Mouse (Mus musculus) olfactory bulb, adult 2 months (tissue): ENCODE data around the gene Sptssb. TPM values are rescaled to one million over a fixed set of nuclear protein-coding genes. Genes with fewer than 3 reads are reported as not detected.

Source experiments
- H3K27ac ChIP-seq: fragments of 200-500 bp; 2 replicates; pipeline ENCODE4 v1.5.1; 2012; ENCODE audit warnings: low read depth, low read length; ENCODE audit not compliant: insufficient read depth
- H3K4me1 ChIP-seq: fragments of 200-500 bp; 2 replicates; pipeline ENCODE4 v1.6.1; 2012; ENCODE audit warnings: low read length; ENCODE audit not compliant: control insufficient read depth, insufficient read depth
- H3K4me3 ChIP-seq: fragments of 200-500 bp; 2 replicates; pipeline ENCODE4 v1.5.1; 2012; ENCODE audit warnings: mild to moderate bottlenecking, low read depth, low read length, moderate library complexity; ENCODE audit not compliant: insufficient read depth
- CTCF ChIP-seq: fragments of 200-500 bp; IDR thresholded peaks from 2 replicates; pipeline ENCODE4 v1.5.1; 2012; ENCODE audit warnings: low read depth, mild to moderate bottlenecking, low read length, moderate library complexity; ENCODE audit not compliant: insufficient read depth
- POLR2A ChIP-seq: fragments of 200-500 bp; IDR thresholded peaks from 2 replicates; pipeline ENCODE4 v1.6.1; 2012; ENCODE audit warnings: mild to moderate bottlenecking, low read depth, low read length, moderate library complexity; ENCODE audit not compliant: insufficient read depth
- WGBS: fragments of 180-500 bp; shearing (Covaris S2); methylation state at CpG from one replicate; pipeline ENCODE4 v1.1.7; 2018; 5-methylcytosine and 5-hydroxymethylcytosine counted together
- polyA plus RNA-seq: library from polyadenylated mRNA; stranded (reverse); fragments of >200 nt; gene quantifications from 2 replicates; pipeline ENCODE4 v1.2.4, GENCODE M21; 2012; ENCODE audit warnings: low replicate concordance; ENCODE audit not compliant: missing spikeins, insufficient read depth, insufficient read length

Gene Sptssb
- polyA plus RNA-seq, 1 experiment = not detected

GRCm38 (mm10) chr3:69779246-69779796, 80.4 kb downstream of the Sptssb start:
- Histone ChIP-seq H3K27ac (no peak overlapping the region), H3K4me1 (no peaks in the 10 kb centered on the region), H3K4me3 (no peak overlapping the region)
- WGBS = 66% methylated on average over 4 of the region's 4 CpGs
- TF ChIP-seq POLR2A (no peak), CTCF (no peak)

DNA sequence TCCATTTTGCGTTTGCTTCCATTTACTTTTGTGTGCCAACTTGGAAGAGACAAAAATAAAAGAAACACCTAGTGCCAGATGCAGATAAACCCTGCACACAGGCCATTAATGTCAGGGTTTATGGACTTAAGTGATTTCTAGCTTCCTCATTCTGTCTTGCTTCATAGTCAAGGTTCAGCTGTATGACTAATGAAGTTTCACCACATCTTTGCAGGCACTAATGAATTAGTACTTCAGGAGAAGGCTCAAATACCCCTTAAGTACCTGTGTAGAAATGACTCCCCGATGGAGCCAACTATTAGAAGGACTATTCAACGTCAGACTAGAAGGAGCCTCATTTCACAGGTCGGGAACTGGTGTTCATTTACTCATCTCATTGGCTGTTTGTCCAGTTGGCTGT, 86.4 kb downstream of the Sptssb start:
- WGBS = 94% methylated on average over 4 of the region's 4 CpGs
- H3K4me3 ChIP-seq = no peak overlapping the region
- TF ChIP-seq CTCF (no peak), POLR2A (no peak)
- H3K4me1 ChIP-seq = no peaks in the 10 kb centered on the region
- no peak overlapping the region for H3K27ac ChIP-seq

Other genes with a start within 250 kb of the Sptssb start
- gene Nmd3, start 138.0 kb downstream of the Sptssb start, polyA plus RNA-seq = not detected in 2 replicates
- gene Otol1, start 147.7 kb upstream of the Sptssb start, polyA plus RNA-seq = not detected in 2 replicates